Mouse (Mus musculus) lung, postnatal 0 days (tissue): ENCODE measurements at regions not wholly inside any gene's neighbourhood (a gene's known extent, or its start where the extent isn't known, plus 50 kb on each side); places are given as distances from the start of the nearest gene placed in this dataset.

Experiments used
- CTCF ChIP-seq: IDR thresholded peaks from 2 replicates; pipeline ENCODE4 v1.5.1; 2016; ENCODE audit warnings: antibody characterized with exemption, mild to moderate bottlenecking
- EP300 ChIP-seq: IDR thresholded peaks from 2 replicates; pipeline ENCODE4 v1.6.1; 2016; ENCODE audit warnings: antibody characterized with exemption, mild to moderate bottlenecking, control low read depth

DNA sequence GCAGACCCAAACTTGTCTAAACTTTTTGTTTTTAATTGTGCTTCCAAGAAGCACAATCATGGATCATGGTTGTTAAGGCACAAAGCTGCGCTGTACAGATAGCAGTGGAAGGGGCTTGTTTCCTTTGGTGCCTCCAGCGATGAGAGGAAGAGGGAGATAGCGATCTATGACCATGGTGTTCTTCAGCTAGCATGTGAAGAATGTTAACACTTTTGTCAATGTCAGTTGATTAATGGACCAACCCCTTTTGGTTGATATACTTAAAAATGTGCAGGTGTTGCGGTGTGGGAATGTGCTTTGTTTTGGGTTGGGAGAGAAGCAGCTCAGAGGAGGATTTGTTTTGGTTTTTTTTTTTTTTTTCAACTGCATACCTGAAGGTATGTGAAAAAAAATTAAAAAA, 324.0 kb upstream of the Kcnh8 start:
- no peak for TF ChIP-seq CTCF
- no peak for TF ChIP-seq EP300
